Mouse (Mus musculus) lung, adult 2 months (tissue): ENCODE results near the gene Acod1.

Experiments used
- CTCF ChIP-seq: fragments of 200-500 bp; IDR thresholded peaks from 2 replicates; pipeline ENCODE4 v1.5.1; 2011; ENCODE audit warnings: mild to moderate bottlenecking, low read length, control low read depth; ENCODE audit not compliant: insufficient read depth
- POLR2A ChIP-seq: fragments of 200-500 bp; IDR thresholded peaks from 2 replicates; pipeline ENCODE4 v1.6.1; 2011; ENCODE audit warnings: low read depth, mild to moderate bottlenecking, control low read depth, low read length, borderline replicate concordance; ENCODE audit errors: extremely low read depth

GRCm38 (mm10) chr14:103079209-103079977 is 32.6 kb downstream of the Acod1 start:
- no peak for TF ChIP-seq CTCF
- no peak for TF ChIP-seq POLR2A
